Mouse (Mus musculus) gastrocnemius, postnatal 14 days (tissue): ENCODE results near the gene D430041D05Rik. TPM values are rescaled to one million over a fixed set of nuclear protein-coding genes. Genes with fewer than 3 reads are reported as not detected.
"Not testable (repeated sequence)": the region's sequence is repeated elsewhere in the genome, so short reads cannot be mapped to it uniquely, and the experiment has no call there.

Source experiments
- DNase-seq: peaks from one replicate; pipeline ENCODE4 v3.0.0; 2021; ENCODE audit warnings: mixed read lengths
- intact Hi-C: fragments of 180-260 bp; cut with DNase I; formaldehyde crosslinking; loops from one replicate; pipeline ENCODE4 v1.15.1; 2025; ENCODE audit warnings: low total_unique reads
- total RNA-seq, 2 experiments: library from RNA; stranded (reverse); gene quantifications; 2 replicates each; pipeline ENCODE4 v1.2.3; 2021

D430041D05Rik gene
- total RNA-seq, 2 experiments from 2014 or later, result 1.0 to 1.5 TPM

DNA sequence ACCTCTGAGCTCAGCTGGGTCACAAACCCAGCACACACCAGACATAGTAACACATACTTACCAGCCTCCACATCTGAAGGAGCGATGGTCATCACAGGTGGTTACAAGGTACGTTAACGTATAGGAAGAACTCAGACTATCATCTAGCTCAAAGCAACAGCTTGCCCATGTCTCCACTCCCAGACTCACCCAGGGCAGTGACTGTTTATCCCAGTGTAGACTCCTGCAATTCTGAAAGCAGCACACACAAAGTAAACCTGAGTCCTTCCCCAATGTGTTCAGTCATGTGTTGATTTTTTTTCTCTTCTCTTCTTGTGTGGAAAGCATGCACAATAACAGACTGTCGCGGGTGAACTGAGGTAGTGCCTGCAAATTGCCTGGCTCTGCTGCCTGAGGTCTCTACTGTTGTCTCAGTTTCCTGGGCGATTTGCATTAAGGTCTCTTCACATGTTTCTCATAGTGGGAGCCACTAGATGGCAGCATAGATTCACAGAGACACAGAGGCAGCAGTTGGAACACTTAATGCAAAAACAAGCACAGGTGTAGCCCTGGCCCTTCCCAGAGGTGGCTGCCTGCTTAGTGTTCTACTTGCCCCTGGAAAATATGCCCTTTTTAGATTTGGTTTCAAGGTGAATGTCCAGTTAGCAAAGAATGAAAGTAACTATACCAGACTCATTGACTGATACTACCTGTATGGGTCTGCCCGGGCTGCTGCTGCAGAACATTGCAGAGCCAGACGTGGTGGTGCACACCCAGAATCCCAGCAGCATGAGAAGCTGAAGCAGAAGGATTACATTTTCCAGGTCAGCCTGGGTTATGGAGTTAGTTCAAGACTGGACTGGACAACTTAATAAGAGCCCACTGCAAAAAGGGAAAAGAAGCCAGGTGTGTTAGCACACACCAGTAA is 276.4 kb downstream of the D430041D05Rik start:
- peak; percentile 37 for DNase-seq
- intact Hi-C loops, result loop anchor here (2.0 to 10.0 kb wide), 3 partner anchors 100 to 450 kb away; no protein-coding TSS in a partner anchor

- intact Hi-C loops, result loop anchor here (10.0 kb wide), 2 partner anchors 98 to 452 kb away; no protein-coding TSS in a partner anchor
- no peak for DNase-seq
These were observed 277.6 kb downstream of the D430041D05Rik start for GRCm38 (mm10) chr2:104133042-104133810.

GRCm38 (mm10) chr2:104132266-104132859 is 278.4 kb downstream of the D430041D05Rik start:
- no peak for DNase-seq
- intact Hi-C loops, result loop anchor here (10.0 kb wide), 2 partner anchors 98 to 452 kb away; no protein-coding TSS in a partner anchor

DNA sequence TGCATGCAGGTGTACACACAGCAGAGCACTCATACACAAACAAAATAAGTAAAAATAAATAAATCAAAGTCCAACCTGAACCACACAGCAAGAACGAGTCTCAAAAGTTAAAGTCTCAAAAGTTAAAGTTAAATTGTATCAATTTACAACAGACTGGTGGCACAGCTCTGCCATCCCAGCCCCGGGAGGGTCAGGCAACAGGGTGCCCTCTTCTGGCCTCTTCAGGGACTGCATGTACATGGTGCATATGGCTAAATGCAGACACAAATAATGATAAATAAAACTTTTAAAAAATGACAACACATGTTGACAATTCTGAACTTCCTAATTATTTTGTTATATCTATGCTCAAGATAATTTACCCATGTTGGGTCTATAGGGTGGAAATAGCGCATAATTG is 279.8 kb downstream of the D430041D05Rik start:
- no peak for DNase-seq
- intact Hi-C loops, result loop anchor here (10.0 kb wide), 2 partner anchors 96 to 454 kb away; no protein-coding TSS in a partner anchor

DNA sequence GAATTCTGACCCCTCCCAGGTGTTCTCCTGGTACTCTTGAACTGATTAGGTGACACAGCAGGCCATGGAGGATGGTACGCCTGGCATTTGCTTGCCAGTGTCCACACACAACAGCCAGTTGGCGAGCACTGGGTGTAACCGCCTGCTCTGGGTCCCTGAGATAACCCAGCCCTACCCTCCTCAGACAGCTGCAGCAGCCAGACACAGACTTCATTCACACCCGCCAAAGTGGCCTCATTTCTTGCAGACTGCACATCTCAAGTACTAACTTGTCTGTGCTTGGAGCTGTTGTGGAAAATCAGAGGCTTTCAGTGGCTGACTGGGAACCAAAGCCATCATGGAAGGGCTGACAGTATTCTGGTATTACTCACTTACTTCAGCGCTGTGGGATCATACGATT is 280.6 kb downstream of the D430041D05Rik start:
- no peak for DNase-seq
- intact Hi-C loops, result loop anchor here (10.0 kb wide), 2 partner anchors 95 to 455 kb away; no protein-coding TSS in a partner anchor

DNA sequence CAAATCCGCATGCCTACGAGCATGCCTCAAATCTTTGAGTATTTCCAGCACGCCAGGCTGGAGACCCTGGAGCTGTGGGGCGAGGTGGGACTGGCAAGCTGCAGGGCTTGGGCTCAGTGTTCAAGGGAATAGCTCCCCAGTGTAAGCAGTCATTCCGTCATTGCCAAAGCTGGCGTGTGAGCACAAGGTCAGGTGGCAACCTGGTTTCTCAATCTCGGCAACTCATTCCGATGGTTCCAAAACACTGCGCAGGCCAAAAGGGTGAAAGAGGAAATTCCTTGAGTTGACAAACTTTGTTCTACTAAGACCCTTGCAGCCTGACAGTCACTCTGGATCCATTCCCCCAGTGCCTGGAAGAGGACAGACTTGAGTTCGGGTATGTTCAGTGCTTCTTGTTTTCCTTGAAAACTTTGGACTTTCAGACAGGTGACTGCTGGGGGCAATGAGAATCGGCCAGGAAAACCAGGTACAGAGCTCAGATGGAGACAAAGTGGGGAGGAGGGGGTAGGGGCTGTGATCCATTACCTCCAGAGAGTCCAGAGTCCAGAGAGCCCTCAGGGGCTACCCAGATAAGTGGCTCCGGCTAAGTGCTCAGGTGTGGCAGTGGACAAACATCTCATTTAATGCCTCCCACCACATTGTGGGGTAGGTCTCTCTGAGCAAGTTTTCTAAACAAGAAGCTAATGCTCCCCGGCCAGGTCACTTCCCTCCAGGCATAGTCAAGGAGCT is 281.8 kb downstream of the D430041D05Rik start:
- DNase-seq, result no peak

DNA sequence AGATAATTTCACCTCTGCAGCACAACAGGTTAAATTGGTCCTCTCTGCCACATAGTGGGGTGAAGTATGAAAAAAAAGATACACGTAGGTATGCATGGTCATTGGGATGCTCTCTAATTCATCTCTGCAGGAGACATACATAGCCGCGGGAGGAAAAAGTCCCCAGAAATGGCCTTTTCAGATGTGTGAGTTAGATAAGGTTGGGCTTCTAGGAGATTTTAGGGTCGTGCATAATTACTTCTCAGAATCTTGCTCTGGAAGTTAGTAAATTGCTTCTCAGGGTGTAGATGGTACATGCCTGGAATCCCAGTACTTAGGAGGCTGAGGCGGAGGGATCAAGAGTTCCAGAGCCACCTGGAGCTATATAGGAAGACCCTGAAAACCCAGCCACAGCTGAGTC is 286.7 kb downstream of the D430041D05Rik start:
- DNase-seq, result no peak
- intact Hi-C loops, result no loop called here

More for the DNA sequence above, 281.8 kb downstream of the D430041D05Rik start:
- intact Hi-C loops, result no loop called here

DNA sequence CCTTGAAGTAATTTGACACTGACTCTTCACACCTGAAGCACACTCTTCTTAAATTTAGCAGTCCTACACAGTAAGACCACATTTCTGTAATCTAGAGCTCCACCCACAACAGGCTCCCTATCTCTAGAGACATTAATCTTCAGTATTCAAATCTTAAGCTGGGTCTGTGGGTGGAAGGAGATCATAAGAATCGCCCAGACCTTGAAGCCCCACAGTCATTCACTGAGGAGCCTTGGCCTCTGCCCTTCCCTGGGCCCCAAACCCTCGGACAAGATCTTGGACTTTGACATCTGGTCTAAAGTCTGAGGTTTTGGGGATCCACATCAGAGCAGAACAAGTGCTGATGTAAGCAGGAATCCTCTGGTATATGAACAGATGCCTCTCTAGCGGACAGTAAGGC is 287.3 kb downstream of the D430041D05Rik start:
- intact Hi-C loops, result no loop called here
- no peak for DNase-seq

DNA sequence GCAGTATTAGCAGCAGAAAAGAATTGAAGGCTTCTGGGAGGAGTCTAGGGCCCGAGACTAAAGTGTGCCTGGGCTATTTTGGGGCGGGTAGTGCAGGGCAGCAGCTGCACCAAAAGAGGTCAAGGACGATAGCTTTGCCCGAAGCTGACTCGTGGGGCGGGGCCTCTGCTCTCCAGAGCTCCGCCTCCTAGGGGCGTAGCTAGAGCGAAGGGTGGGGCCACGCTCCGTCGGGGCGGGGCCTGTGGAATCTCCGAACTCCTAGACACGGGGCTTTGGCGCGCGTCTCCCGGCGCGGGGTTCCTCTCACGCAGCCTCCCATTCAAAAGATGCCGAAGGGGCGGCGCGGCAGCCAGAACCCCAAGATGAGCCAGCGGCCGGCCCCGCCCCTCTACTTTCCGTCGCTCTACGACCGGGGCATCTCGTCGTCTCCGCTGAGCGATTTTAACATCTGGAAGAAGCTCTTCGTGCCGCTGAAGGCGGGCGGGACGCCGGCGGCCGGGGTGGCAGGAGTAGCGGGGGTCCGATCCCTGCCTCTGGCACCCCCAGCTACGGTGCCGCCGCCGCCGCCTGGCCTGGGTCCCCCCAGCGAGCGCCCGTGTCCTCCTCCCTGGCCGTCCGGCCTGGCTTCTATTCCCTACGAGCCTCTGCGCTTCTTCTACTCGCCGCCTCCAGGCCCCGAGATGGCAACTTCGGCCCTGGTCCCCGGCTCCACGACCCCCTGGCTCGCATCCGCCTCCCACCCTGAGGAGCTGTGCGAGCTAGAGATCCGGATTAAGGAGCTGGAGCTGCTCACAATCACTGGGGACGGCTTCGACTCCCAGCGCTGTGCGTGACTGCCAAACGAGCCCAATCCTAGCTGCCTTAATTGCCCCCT is 288.1 kb downstream of the D430041D05Rik start, which contains the start of gene A930018P22Rik:
Gene A930018P22Rik (plus strand): TSS at position 265 of the 874 bp plus-strand sequence.
- DNase-seq, result peak; percentile 93
- intact Hi-C loops, result no loop called here

- DNase-seq, result no peak
These were observed 288.9 kb downstream of the D430041D05Rik start for GRCm38 (mm10) chr2:104121681-104122504.

DNA sequence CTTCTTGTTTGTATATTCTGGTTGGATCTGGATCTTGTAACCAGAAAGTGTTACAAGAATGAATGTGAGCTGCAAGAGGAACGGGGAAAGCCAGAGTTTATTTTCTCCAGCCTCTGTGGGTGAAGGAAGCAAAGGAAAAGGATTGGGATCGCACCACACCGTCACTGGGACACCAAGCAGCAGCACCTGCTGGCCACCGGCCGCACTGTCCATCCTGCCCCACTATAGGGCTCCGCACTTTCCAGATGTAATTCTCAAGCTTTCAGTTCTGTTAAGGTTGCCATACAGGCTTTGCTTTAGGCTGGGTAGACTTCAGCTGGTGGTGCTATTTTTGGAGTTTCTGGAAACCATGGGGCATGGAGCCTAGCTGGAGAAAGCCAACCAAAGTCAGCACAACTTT is 290.5 kb downstream of the D430041D05Rik start:
- DNase-seq, result no peak

More at GRCm38 (mm10) chr2:104121681-104122504, 288.9 kb downstream of the D430041D05Rik start:
- intact Hi-C loops, result no loop called here

DNA sequence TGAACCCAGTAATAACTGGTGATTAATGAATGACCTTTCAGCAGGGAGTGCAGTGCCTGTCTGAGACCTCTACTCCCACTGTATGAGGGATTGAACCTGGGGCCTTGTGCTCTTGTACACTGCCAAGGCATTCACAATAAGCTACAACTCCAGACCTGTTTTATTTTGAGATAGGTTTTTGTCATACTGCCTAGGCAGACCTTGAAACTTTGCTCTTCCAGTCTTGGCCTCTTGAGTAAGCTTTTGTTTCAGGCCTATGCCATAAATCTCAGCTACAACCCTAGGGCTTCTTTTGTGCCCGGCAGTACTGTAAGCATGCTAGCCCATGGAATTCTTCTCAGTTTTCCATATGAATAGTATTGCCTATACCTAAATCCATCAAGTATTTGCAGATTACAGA is 291.7 kb downstream of the D430041D05Rik start:
- no peak for DNase-seq
- intact Hi-C loops, result no loop called here

More for the DNA sequence above, 290.5 kb downstream of the D430041D05Rik start:
- intact Hi-C loops, result no loop called here

DNA sequence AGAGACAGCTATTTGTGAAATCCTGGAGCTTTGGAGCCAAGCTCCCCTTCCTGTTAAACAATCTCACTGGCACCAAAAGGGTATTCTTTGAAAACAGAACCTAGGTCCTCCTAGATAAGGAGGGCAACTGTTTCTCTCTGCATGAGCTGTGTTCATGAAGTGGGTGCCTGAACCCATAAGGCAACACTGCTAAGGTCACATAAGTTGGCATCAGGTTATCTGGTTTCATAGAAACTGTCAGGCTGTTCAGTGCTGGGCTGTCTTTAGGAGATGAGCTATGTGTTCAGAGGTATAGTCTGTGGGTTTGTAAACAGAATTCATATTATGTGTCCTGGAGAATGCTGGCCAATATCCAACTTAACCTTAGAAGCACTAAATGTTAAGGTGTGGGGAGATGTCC is 293.6 kb downstream of the D430041D05Rik start:
- DNase-seq, intact Hi-C loops: not testable (repeated sequence)

GRCm38 (mm10) chr2:104114898-104115297 is 295.9 kb downstream of the D430041D05Rik start:
- intact Hi-C loops, result no loop called here

GRCm38 (mm10) chr2:104113563-104113962 is 297.2 kb downstream of the D430041D05Rik start:
- DNase-seq, result not testable (repeated sequence)

More at GRCm38 (mm10) chr2:104114898-104115297, 295.9 kb downstream of the D430041D05Rik start:
- no peak for DNase-seq

DNA sequence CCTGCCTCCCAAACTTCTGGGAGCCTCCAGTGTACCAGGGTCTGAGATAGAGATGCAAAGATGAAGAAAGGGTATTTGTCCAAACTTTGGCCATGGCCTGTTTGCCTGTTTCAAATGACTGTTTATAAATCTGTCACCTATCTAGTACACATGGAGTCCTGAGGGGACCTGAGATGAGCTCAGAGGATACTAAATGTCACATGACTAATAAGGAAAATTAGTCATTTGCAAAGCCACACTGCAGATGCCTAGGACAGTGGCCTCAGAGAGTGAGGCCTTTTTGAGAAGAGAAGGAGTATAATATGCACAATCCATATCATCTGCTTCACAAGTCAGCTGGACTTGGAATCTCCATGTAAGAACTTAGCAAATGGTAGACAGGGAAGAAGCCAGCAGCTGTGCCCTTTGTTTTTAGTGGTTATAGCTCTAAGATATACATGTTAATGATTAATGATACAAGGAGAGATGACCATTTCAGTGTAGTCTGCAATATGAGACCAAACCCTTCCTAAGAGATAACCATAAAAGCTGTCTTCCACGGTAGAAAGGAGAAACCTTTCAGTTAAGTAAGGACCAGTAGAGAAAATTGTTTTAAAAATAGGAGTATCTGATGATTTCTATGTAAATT is 299.5 kb downstream of the D430041D05Rik start:
- intact Hi-C loops, DNase-seq: not testable (repeated sequence)

More at GRCm38 (mm10) chr2:104113563-104113962, 297.2 kb downstream of the D430041D05Rik start:
- intact Hi-C loops, result not testable (repeated sequence)
